Mouse (Mus musculus) kidney, postnatal 0 days (tissue): Measurements from ENCODE around the gene Micu1. TPM values are rescaled to one million over a fixed set of nuclear protein-coding genes. Genes with fewer than 3 reads are reported as not detected.

ENCODE experiments used
- ATAC-seq: fragments of 200-750 bp; cut with Nextera tagmentation; replicated peaks from 2 replicates; pipeline ENCODE4 v1.8.0; 2017; ENCODE audit warnings: low read depth, moderate number of reproducible peaks, moderate TSS enrichment, moderate library complexity; ENCODE audit not compliant: low FRiP score
- DNase-seq: peaks from one replicate; pipeline ENCODE4 v3.0.0-alpha.2; 2016; ENCODE audit warnings: low spot score
- H3K27ac ChIP-seq: fragments of 300-500 bp; sonication (generic); 2 replicates; pipeline ENCODE4 v1.5.1; 2014; ENCODE audit warnings: mild to moderate bottlenecking
- H3K27me3 ChIP-seq: fragments of 300-500 bp; sonication (generic); 2 replicates; pipeline ENCODE4 v1.6.1; 2014; ENCODE audit warnings: low read length, mixed read lengths; ENCODE audit not compliant: insufficient read depth
- H3K36me3 ChIP-seq: fragments of 300-500 bp; sonication (generic); 2 replicates; pipeline ENCODE4 v1.6.1; 2014; ENCODE audit warnings: low read length, mixed read lengths; ENCODE audit not compliant: insufficient read depth
- H3K4me1 ChIP-seq: fragments of 300-500 bp; sonication (generic); replicated peaks from 2 replicates; pipeline ENCODE4 v1.6.1; 2014; ENCODE audit warnings: antibody characterized with exemption, low read length, mixed read lengths; ENCODE audit not compliant: insufficient read depth
- H3K4me2 ChIP-seq: fragments of 300-500 bp; sonication (generic); 2 replicates; pipeline ENCODE4 v1.6.1; 2014; ENCODE audit warnings: mild to moderate bottlenecking, low read length, moderate library complexity, mixed read lengths
- H3K4me3 ChIP-seq: fragments of 300-500 bp; sonication (generic); replicated peaks from 2 replicates; pipeline ENCODE4 v1.5.1; 2014; ENCODE audit warnings: low read depth, low read length
- H3K9ac ChIP-seq: fragments of 300-500 bp; sonication (generic); 2 replicates; pipeline ENCODE4 v1.6.1; 2014; ENCODE audit warnings: low read depth, low read length
- H3K9me3 ChIP-seq: fragments of 300-500 bp; sonication (generic); replicated peaks from 2 replicates; pipeline ENCODE4 v1.6.1; 2016; ENCODE audit warnings: low read length, inconsistent platforms, mixed read lengths
- CTCF ChIP-seq: IDR thresholded peaks from 2 replicates; pipeline ENCODE4 v1.5.1; 2016; ENCODE audit warnings: antibody characterized with exemption, low read depth, mild to moderate bottlenecking, moderate library complexity
- WGBS: fragments of 180-500 bp; shearing (Covaris S2); extraction: QIAGEN DNeasy Blood & Tissue Kit; methylation state at CpG from one replicate; pipeline ENCODE4 v1.1.7; 2014; 5-methylcytosine and 5-hydroxymethylcytosine counted together
- polyA plus RNA-seq: library from polyadenylated mRNA; unstranded; fragments of >200 nt; fragmentation: Nextera tagmentation; extraction: Ambion mirVana; gene quantifications from 2 replicates; pipeline ENCODE4 v1.2.1, GENCODE M21; 2015

Micu1 gene
- polyA plus RNA-seq, 1 experiment from 2014 or later: 60.9 TPM

DNA sequence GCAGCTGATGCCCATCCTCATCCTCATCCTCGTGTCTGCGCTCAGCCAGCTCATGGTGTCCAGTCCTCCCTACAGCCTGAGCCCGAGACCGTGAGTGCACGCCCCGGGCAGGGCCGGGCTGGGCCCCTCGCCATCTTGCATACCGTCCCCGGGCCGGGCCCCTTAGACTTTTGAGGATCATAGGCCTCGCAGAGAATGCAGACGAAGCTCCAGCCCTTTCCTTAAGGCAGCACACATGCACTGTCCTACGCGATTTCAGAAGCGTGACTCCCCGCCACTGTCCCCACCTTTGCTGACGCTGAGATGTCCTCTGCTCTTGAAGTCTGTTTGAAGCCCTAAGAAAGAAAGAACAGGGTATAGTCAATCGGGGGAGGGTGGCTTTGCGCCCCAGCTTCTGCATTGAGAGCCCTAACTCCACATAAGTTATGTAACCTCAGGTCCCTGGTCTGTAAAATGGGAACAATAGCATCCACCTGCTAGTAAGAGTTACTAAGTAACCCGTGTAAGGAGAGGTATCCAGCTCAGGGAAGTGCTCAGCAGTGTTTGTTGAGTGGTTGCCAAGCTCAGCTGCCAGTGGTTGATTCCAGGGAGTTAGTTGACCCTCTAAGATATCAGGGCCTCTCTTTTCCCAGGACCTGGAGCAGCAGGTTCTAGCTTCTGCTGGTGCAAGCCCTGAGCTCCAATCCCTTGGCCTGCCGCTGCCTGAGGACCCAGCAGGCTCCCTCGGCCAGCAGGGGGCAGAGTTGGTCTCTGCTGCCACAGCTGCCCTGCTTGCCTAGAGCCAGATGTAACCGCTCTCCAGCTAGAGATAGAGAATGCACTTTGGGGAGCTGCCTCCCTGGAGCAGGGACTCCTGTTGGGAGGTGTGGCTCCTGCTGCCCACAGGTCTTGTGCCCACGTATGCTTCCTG lies 192.2 kb downstream of the Micu1 start:
- WGBS: 82% methylated on average over 25 of the region's 25 CpGs
- Histone ChIP-seq H3K27ac (no peak overlapping the region), H3K4me1 (peaks cover 16% of the 10 kb centered on the region), H3K9me3 (no peaks in the 10 kb centered on the region), H3K27me3 (no peaks in the 10 kb centered on the region), H3K4me2 (no peak overlapping the region), H3K36me3 (peaks cover 59% of the 10 kb centered on the region), H3K4me3 (no peak overlapping the region), H3K9ac (no peak overlapping the region)
- peak; percentile 95 for TF ChIP-seq CTCF
- DNase-seq: peak; percentile 83
- no peak for ATAC-seq

DNA sequence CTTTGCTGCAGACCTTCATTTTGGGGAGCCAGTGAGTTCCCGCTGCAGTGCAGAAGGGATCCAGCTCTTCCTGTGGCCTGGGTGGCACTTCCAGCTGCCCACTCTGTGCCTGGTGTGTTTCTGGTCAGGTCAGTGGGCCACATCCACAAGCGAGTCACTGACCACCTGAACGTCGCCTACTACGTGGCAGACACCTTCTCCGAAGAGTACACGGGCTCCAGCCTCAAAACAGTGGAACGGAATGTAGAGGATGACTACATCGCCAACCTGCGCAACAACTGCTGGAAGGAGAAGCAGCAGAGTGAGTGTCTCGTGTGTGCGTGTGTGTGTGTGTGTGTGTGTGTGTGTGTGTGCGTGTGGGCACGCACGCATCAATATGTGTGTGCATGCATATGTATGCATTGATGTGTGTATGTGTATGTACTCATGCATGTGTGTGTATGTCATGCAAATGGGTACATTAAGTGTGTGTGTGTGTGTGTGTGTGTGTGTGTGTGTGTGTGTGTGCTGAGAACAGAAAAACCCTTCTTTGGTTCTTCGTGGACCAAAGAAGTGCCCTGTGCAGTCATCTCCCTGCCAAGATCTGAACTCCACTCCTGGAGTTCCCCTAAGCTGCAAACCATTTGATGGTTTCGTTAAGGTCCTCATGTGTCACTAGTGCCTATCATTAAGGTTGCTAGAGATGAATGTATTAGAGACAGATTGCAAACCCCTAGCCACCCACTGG lies 193.3 kb downstream of the Micu1 start:
- 93% methylated on average over 17 of the region's 17 CpGs for WGBS
- H3K36me3 ChIP-seq: peaks cover 51% of the 10 kb centered on the region

DNA sequence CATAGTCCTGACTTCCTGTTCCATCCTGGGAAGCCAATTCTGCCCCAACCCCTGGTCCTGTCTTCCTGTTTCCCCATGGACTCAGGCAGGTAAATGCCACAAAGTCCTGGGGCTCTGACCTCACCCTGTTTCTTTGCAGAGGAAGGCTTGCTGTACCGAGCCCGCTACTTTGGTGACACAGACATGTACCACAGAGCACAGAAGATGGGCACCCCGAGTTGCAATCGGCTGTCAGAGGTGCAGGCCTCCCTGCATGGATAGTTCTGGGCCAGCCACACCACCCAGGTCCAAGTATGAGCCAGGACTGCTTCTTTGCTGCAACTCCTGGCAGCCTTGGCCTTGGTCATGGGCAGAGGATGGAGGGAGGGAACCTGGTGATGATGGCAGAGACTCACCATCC lies 193.9 kb downstream of the Micu1 start:
- TF ChIP-seq CTCF: no peak
- Histone ChIP-seq H3K9me3 (no peaks in the 10 kb centered on the region), H3K27me3 (no peaks in the 10 kb centered on the region), H3K9ac (no peak overlapping the region), H3K4me2 (no peak overlapping the region), H3K27ac (no peak overlapping the region), H3K36me3 (peaks cover 51% of the 10 kb centered on the region), H3K4me3 (no peak overlapping the region), H3K4me1 (peaks cover 25% of the 10 kb centered on the region)
- DNase-seq: no peak
- 90% methylated on average over 4 of the region's 4 CpGs for WGBS
- ATAC-seq: no peak

More for the DNA sequence above, 193.3 kb downstream of the Micu1 start:
- H3K4me3 ChIP-seq: no peak overlapping the region
- TF ChIP-seq CTCF: no peak
- H3K4me2 ChIP-seq: no peak overlapping the region
- H3K27me3 ChIP-seq: no peaks in the 10 kb centered on the region
- DNase-seq (no peak), ATAC-seq (no peak)
- no peaks in the 10 kb centered on the region for H3K9me3 ChIP-seq
- peaks cover 24% of the 10 kb centered on the region for H3K4me1 ChIP-seq
- H3K27ac ChIP-seq: no peak overlapping the region
- no peak overlapping the region for H3K9ac ChIP-seq

DNA sequence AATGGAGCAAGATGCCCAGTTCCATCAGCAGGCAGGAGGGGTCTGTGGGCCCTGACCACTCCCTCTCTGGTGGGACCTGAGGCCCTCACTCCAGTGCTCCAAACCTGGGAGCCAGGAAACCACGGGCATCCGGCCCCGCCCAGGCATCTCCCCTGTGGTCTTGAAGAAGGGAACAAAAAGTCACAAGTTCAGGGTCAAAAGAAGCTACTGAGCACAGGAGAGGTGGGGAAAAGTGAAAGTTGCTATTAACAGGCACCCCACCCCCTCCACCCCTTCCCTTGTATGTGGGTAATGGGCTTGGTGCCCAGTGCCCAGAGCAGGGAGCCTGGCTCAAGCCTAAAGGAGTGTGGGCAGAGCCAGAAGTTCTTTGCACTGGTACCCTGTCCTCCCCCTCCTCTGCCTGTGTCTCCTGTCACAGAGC lies 194.6 kb downstream of the Micu1 start:
- Histone ChIP-seq H3K4me3 (no peak overlapping the region), H3K9ac (no peak overlapping the region), H3K27me3 (no peaks in the 10 kb centered on the region), H3K36me3 (peaks cover 44% of the 10 kb centered on the region; the same call in 1 of the 2 replicates), H3K4me1 (peaks cover 25% of the 10 kb centered on the region), H3K27ac (peak overlapping the region; percentile 52; the same call in 1 of the 2 replicates), H3K9me3 (no peaks in the 10 kb centered on the region), H3K4me2 (no peak overlapping the region)
- DNase-seq: no peak
- ATAC-seq: no peak
- no peak for TF ChIP-seq CTCF
- 65% methylated on average over 3 of the region's 3 CpGs for WGBS

DNA sequence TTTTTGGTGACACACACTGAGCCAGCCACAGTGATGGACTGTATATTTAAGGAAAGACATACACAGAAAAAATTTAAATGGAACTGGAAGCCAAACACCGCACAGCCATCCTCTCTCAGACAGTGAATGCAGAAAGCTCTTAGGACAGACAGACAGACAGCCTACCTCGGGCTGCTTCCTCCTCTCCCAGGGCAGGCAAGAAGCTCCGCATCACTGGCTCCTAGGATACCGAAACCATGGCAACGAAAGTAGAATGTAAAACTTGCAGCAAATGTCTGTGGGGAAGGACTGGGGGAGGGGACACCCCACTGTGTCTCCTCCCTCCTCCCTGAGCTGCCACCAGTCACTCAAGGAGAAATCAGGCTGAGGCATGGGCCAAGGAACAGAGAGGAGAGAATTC lies 195.2 kb downstream of the Micu1 start:
- ATAC-seq: no peak
- no peak overlapping the region for H3K4me3 ChIP-seq
- no peak overlapping the region for H3K4me2 ChIP-seq
- no peak overlapping the region for H3K9ac ChIP-seq
- peaks cover 44% of the 10 kb centered on the region; the same call in 1 of the 2 replicates for H3K36me3 ChIP-seq
- H3K4me1 ChIP-seq: peaks cover 25% of the 10 kb centered on the region
- H3K27ac ChIP-seq: peak overlapping the region; percentile 52; the same call in 1 of the 2 replicates
- WGBS: 31% methylated on average over 5 of the region's 5 CpGs
- H3K27me3 ChIP-seq: no peaks in the 10 kb centered on the region
- DNase-seq: peak; percentile 49
- H3K9me3 ChIP-seq: no peaks in the 10 kb centered on the region
- TF ChIP-seq CTCF: no peak

DNA sequence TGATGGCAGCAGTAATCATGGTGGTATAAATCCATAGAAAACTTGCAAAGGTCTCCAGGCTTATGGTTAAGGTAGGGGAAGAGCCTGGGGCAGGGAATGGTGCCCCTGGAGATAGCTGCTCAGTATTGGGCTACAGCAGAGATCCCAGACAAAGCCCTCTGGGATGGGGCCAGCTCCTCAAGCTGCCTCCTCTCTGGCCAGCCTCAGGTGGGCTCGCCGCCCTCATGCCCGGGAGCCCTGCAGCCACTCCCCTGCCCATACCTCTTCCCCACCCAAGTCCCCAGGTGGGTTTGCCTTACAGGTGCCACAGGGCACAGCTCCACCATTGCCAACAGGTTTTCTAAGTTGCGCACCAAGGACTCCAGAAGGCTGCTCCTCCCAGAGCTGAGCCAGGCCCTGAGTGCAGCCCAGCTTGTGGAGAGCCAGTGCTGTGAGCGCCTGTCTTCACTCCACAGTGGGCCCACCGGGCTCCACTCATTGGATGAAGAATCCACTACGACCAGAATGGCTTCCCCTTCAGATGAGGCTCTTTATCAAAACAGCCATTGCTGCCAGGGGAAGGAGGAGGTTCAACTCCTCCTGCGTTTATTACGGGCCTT lies 196.0 kb downstream of the Micu1 start:
- H3K27ac ChIP-seq: peak overlapping the region; percentile 81
- no peak for ATAC-seq
- H3K9me3 ChIP-seq: no peaks in the 10 kb centered on the region
- no peak overlapping the region for H3K4me2 ChIP-seq
- H3K9ac ChIP-seq: no peak overlapping the region
- WGBS: 68% methylated on average over 9 of the region's 9 CpGs
- H3K27me3 ChIP-seq: no peaks in the 10 kb centered on the region
- H3K36me3 ChIP-seq: peaks cover 37% of the 10 kb centered on the region; the same call in 1 of the 2 replicates
- no peak for TF ChIP-seq CTCF
- no peak overlapping the region for H3K4me3 ChIP-seq
- DNase-seq: no peak
- H3K4me1 ChIP-seq: peaks cover 25% of the 10 kb centered on the region
